Mouse (Mus musculus) liver, postnatal 0 days (tissue): ENCODE measurements at regions not wholly inside any gene's neighbourhood (a gene's known extent, or its start where the extent isn't known, plus 50 kb on each side); places are given as distances from the start of the nearest gene placed in this dataset.

ENCODE experiments used
- CTCF ChIP-seq: sonication (generic); IDR thresholded peaks from 2 replicates; pipeline ENCODE4 v1.5.1; 2016; ENCODE audit warnings: antibody characterized with exemption, low read depth
- EP300 ChIP-seq: IDR thresholded peaks from 2 replicates; pipeline ENCODE4 v1.6.1; 2016; ENCODE audit warnings: antibody characterized with exemption, low read depth, mild to moderate bottlenecking

DNA sequence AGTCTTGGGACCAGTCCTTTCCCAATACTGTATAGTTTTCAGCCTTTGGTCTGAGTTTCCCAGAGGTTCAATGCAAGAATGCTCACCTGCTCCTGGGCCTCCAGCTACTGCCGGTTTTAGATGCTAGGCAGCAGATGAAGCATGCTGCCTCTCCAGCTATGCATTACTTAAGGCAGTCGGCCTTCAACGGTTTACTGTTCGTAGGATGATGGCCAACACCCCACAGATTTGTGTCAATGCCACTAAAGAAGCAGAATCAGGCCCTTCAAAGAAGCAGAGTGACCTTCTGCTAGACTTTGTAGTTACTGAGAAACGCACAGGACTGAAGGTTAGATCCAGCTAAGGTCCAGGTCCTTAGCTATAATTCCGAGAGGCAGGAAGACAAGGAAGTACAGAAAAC, 65.0 kb upstream of the Btg3 start:
- TF ChIP-seq EP300 (no peak), CTCF (no peak)
